Mouse (Mus musculus): ENCODE measurements at regions not wholly inside any gene's neighbourhood (a gene's known extent, or its start where the extent isn't known, plus 50 kb on each side); places are given as distances from the start of the nearest gene placed in this dataset.

- WGBS (ENCODE audit: insufficient replicate concordance) = 81% methylated on average over 3 of the region's 3 CpGs
- no peak overlapping the region for H3K4me3 ChIP-seq (ENCODE audit: low read depth, low read length)
- H3K9ac ChIP-seq (ENCODE audit: low read depth, low read length) = no peak overlapping the region
- no peaks in the 10 kb centered on the region for H3K4me1 ChIP-seq (ENCODE audit: control insufficient read depth, low read depth, low read length)
- peaks cover 2% of the 10 kb centered on the region; the same call in 1 of the 2 replicates for H3K9me3 ChIP-seq (replicated peaks; ENCODE audit: control insufficient read depth, low read length)
- ATAC-seq (ENCODE audit: low read depth) = no peak
- no peaks in the 10 kb centered on the region for H3K36me3 ChIP-seq (ENCODE audit: control insufficient read depth, insufficient read depth)
- no peak overlapping the region for H3K27ac ChIP-seq (ENCODE audit: low read length)
- H3K27me3 ChIP-seq (ENCODE audit: control insufficient read depth, insufficient read depth, low read depth, low read length) = no peaks in the 10 kb centered on the region
- H3K4me2 ChIP-seq (ENCODE audit: low read depth, low read length) = no peak overlapping the region
Measured at GRCm38 (mm10) chr15:96898285-96898684, 157.5 kb downstream of the Slc38a4 start.

GRCm38 (mm10) chr15:96884901-96885300 is 170.9 kb downstream of the Slc38a4 start:
- no peaks in the 10 kb centered on the region for H3K9me3 ChIP-seq (replicated peaks; ENCODE audit: control insufficient read depth, low read length)
- no peak for ATAC-seq (ENCODE audit: low read depth)
- H3K4me1 ChIP-seq (ENCODE audit: control insufficient read depth, low read depth, low read length) = no peaks in the 10 kb centered on the region
- WGBS (ENCODE audit: insufficient replicate concordance) = 64% methylated on average over 10 of the region's 10 CpGs
- H3K9ac ChIP-seq (ENCODE audit: low read depth, low read length) = no peak overlapping the region
- H3K4me3 ChIP-seq (ENCODE audit: low read depth, low read length) = no peak overlapping the region
- H3K36me3 ChIP-seq (ENCODE audit: control insufficient read depth, insufficient read depth) = no peaks in the 10 kb centered on the region
- H3K27me3 ChIP-seq (ENCODE audit: control insufficient read depth, insufficient read depth, low read depth, low read length) = no peaks in the 10 kb centered on the region
- H3K4me2 ChIP-seq (ENCODE audit: low read depth, low read length) = no peak overlapping the region
- H3K27ac ChIP-seq (ENCODE audit: low read length) = no peak overlapping the region

GRCm38 (mm10) chr15:96883754-96884153 is 172.0 kb downstream of the Slc38a4 start:
- Histone ChIP-seq H3K9me3 (replicated peaks; ENCODE audit: control insufficient read depth, low read length) (no peaks in the 10 kb centered on the region), H3K27ac (ENCODE audit: low read length) (no peak overlapping the region), H3K4me1 (ENCODE audit: control insufficient read depth, low read depth, low read length) (no peaks in the 10 kb centered on the region), H3K36me3 (ENCODE audit: control insufficient read depth, insufficient read depth) (no peaks in the 10 kb centered on the region), H3K4me2 (ENCODE audit: low read depth, low read length) (no peak overlapping the region), H3K4me3 (ENCODE audit: low read depth, low read length) (no peak overlapping the region), H3K9ac (ENCODE audit: low read depth, low read length) (no peak overlapping the region), H3K27me3 (ENCODE audit: control insufficient read depth, insufficient read depth, low read depth, low read length) (no peaks in the 10 kb centered on the region)
- no peak for ATAC-seq (ENCODE audit: low read depth)
- WGBS (ENCODE audit: insufficient replicate concordance) = 71% methylated on average over 10 of the region's 10 CpGs

GRCm38 (mm10) chr15:96882211-96882610 is 173.5 kb downstream of the Slc38a4 start:
- H3K27me3 ChIP-seq (ENCODE audit: control insufficient read depth, insufficient read depth, low read depth, low read length) = no peaks in the 10 kb centered on the region
- H3K4me3 ChIP-seq (ENCODE audit: low read depth, low read length) = no peak overlapping the region
- no peak for ATAC-seq (ENCODE audit: low read depth)
- no peaks in the 10 kb centered on the region for H3K36me3 ChIP-seq (ENCODE audit: control insufficient read depth, insufficient read depth)
- H3K27ac ChIP-seq (ENCODE audit: low read length) = no peak overlapping the region
- H3K9ac ChIP-seq (ENCODE audit: low read depth, low read length) = no peak overlapping the region
- no peaks in the 10 kb centered on the region for H3K4me1 ChIP-seq (ENCODE audit: control insufficient read depth, low read depth, low read length)
- no peak overlapping the region for H3K4me2 ChIP-seq (ENCODE audit: low read depth, low read length)
- no peaks in the 10 kb centered on the region for H3K9me3 ChIP-seq (replicated peaks; ENCODE audit: control insufficient read depth, low read length)
- WGBS (ENCODE audit: insufficient replicate concordance) = 72% methylated on average over 14 of the region's 14 CpGs

GRCm38 (mm10) chr15:96881519-96882170 is 174.1 kb downstream of the Slc38a4 start:
- no peaks in the 10 kb centered on the region for H3K4me1 ChIP-seq (ENCODE audit: control insufficient read depth, low read depth, low read length)
- no peak overlapping the region for H3K9ac ChIP-seq (ENCODE audit: low read depth, low read length)
- H3K27me3 ChIP-seq (ENCODE audit: control insufficient read depth, insufficient read depth, low read depth, low read length) = no peaks in the 10 kb centered on the region
- no peak for ATAC-seq (ENCODE audit: low read depth)
- H3K36me3 ChIP-seq (ENCODE audit: control insufficient read depth, insufficient read depth) = no peaks in the 10 kb centered on the region
- H3K27ac ChIP-seq (ENCODE audit: low read length) = no peak overlapping the region
- H3K4me3 ChIP-seq (ENCODE audit: low read depth, low read length) = no peak overlapping the region
- no peaks in the 10 kb centered on the region for H3K9me3 ChIP-seq (replicated peaks; ENCODE audit: control insufficient read depth, low read length)
- WGBS (ENCODE audit: insufficient replicate concordance) = 62% methylated on average over 9 of the region's 9 CpGs
- H3K4me2 ChIP-seq (ENCODE audit: low read depth, low read length) = no peak overlapping the region

- Histone ChIP-seq H3K4me1 (ENCODE audit: control insufficient read depth, low read depth, low read length) (no peaks in the 10 kb centered on the region), H3K9ac (ENCODE audit: low read depth, low read length) (no peak overlapping the region), H3K27me3 (ENCODE audit: control insufficient read depth, insufficient read depth, low read depth, low read length) (no peaks in the 10 kb centered on the region), H3K4me3 (ENCODE audit: low read depth, low read length) (no peak overlapping the region), H3K27ac (ENCODE audit: low read length) (no peak overlapping the region), H3K9me3 (replicated peaks; ENCODE audit: control insufficient read depth, low read length) (no peaks in the 10 kb centered on the region), H3K4me2 (ENCODE audit: low read depth, low read length) (no peak overlapping the region), H3K36me3 (ENCODE audit: control insufficient read depth, insufficient read depth) (no peaks in the 10 kb centered on the region)
- 79% methylated on average over 11 of the region's 11 CpGs for WGBS (ENCODE audit: insufficient replicate concordance)
- ATAC-seq (ENCODE audit: low read depth) = no peak
Measured at GRCm38 (mm10) chr15:96880066-96880465, 175.7 kb downstream of the Slc38a4 start.

- no peak overlapping the region for H3K27ac ChIP-seq (ENCODE audit: low read length)
- H3K9ac ChIP-seq (ENCODE audit: low read depth, low read length) = no peak overlapping the region
- H3K27me3 ChIP-seq (ENCODE audit: control insufficient read depth, insufficient read depth, low read depth, low read length) = no peaks in the 10 kb centered on the region
- H3K36me3 ChIP-seq (ENCODE audit: control insufficient read depth, insufficient read depth) = no peaks in the 10 kb centered on the region
- 56% methylated on average over 4 of the region's 4 CpGs for WGBS (ENCODE audit: insufficient replicate concordance)
- H3K4me3 ChIP-seq (ENCODE audit: low read depth, low read length) = no peak overlapping the region
- H3K9me3 ChIP-seq (replicated peaks; ENCODE audit: control insufficient read depth, low read length) = no peaks in the 10 kb centered on the region
- no peak for ATAC-seq (ENCODE audit: low read depth)
- no peak overlapping the region for H3K4me2 ChIP-seq (ENCODE audit: low read depth, low read length)
- no peaks in the 10 kb centered on the region for H3K4me1 ChIP-seq (ENCODE audit: control insufficient read depth, low read depth, low read length)
Measured at GRCm38 (mm10) chr15:96878796-96879195, 177.0 kb downstream of the Slc38a4 start.

- no peak overlapping the region for H3K27ac ChIP-seq (ENCODE audit: low read length)
- H3K9ac ChIP-seq (ENCODE audit: low read depth, low read length) = no peak overlapping the region
- H3K36me3 ChIP-seq (ENCODE audit: control insufficient read depth, insufficient read depth) = no peaks in the 10 kb centered on the region
- H3K4me2 ChIP-seq (ENCODE audit: low read depth, low read length) = no peak overlapping the region
- H3K9me3 ChIP-seq (replicated peaks; ENCODE audit: control insufficient read depth, low read length) = no peaks in the 10 kb centered on the region
- H3K4me3 ChIP-seq (ENCODE audit: low read depth, low read length) = no peak overlapping the region
- H3K4me1 ChIP-seq (ENCODE audit: control insufficient read depth, low read depth, low read length) = no peaks in the 10 kb centered on the region
- no peaks in the 10 kb centered on the region for H3K27me3 ChIP-seq (ENCODE audit: control insufficient read depth, insufficient read depth, low read depth, low read length)
- WGBS (ENCODE audit: insufficient replicate concordance) = 69% methylated on average over 8 of the region's 8 CpGs
- ATAC-seq (ENCODE audit: low read depth) = no peak
Measured at GRCm38 (mm10) chr15:96877931-96878330, 177.8 kb downstream of the Slc38a4 start.

- Histone ChIP-seq H3K36me3 (ENCODE audit: control insufficient read depth, insufficient read depth) (no peaks in the 10 kb centered on the region), H3K27me3 (ENCODE audit: control insufficient read depth, insufficient read depth, low read depth, low read length) (no peaks in the 10 kb centered on the region), H3K27ac (ENCODE audit: low read length) (no peak overlapping the region), H3K4me1 (ENCODE audit: control insufficient read depth, low read depth, low read length) (no peaks in the 10 kb centered on the region), H3K9me3 (replicated peaks; ENCODE audit: control insufficient read depth, low read length) (no peaks in the 10 kb centered on the region), H3K9ac (ENCODE audit: low read depth, low read length) (no peak overlapping the region), H3K4me2 (ENCODE audit: low read depth, low read length) (no peak overlapping the region), H3K4me3 (ENCODE audit: low read depth, low read length) (no peak overlapping the region)
- WGBS (ENCODE audit: insufficient replicate concordance) = 73% methylated on average over 9 of the region's 9 CpGs
- ATAC-seq (ENCODE audit: low read depth) = no peak
Measured at GRCm38 (mm10) chr15:96877271-96877670, 177.7 kb upstream of the Slc38a2 start.
